Mouse (Mus musculus) neural tube, embryonic 11.5 days (tissue): ENCODE data around the gene Gas2l3. TPM values are rescaled to one million over a fixed set of nuclear protein-coding genes. Genes with fewer than 3 reads are reported as not detected.
A peak's percentile ranks its signal among the peaks of the same experiment; 100 is the strongest.

Experiments used
- ATAC-seq: fragments of 200-750 bp; cut with Nextera tagmentation; 2 replicates; pipeline ENCODE4 v1.8.0; 2017; ENCODE audit warnings: moderate number of reproducible peaks, mild to moderate bottlenecking, moderate TSS enrichment, moderate library complexity; ENCODE audit not compliant: insufficient read depth, low FRiP score, low TSS enrichment
- DNase-seq: peaks from one replicate; pipeline ENCODE4 v3.0.0-alpha.2; 2015; ENCODE audit warnings: low spot score
- H3K27ac ChIP-seq: fragments of 300-500 bp; sonication (generic); 2 replicates; pipeline ENCODE4 v1.5.1; 2014; ENCODE audit warnings: low read depth, mild to moderate bottlenecking, low read length
- H3K27me3 ChIP-seq: fragments of 300-500 bp; sonication (generic); 2 replicates; pipeline ENCODE4 v1.6.1; 2014; ENCODE audit warnings: mild to moderate bottlenecking, low read length, mixed read lengths; ENCODE audit not compliant: control insufficient read depth, insufficient read depth
- H3K36me3 ChIP-seq: fragments of 300-500 bp; sonication (generic); 2 replicates; pipeline ENCODE4 v1.6.1; 2014; ENCODE audit warnings: mild to moderate bottlenecking, low read length, moderate library complexity, mixed read lengths; ENCODE audit not compliant: control insufficient read depth, insufficient read depth
- H3K4me1 ChIP-seq: fragments of 300-500 bp; sonication (generic); 2 replicates; pipeline ENCODE4 v1.6.1; 2014; ENCODE audit warnings: low read length, mixed read lengths; ENCODE audit not compliant: control insufficient read depth, insufficient read depth
- H3K4me2 ChIP-seq: fragments of 300-500 bp; sonication (generic); 2 replicates; pipeline ENCODE4 v1.6.1; 2014; ENCODE audit warnings: low read depth, mild to moderate bottlenecking, moderate library complexity
- H3K4me3 ChIP-seq: fragments of 300-500 bp; sonication (generic); 2 replicates; pipeline ENCODE4 v1.5.1; 2014; ENCODE audit warnings: low read depth, low read length
- H3K9ac ChIP-seq: fragments of 300-500 bp; sonication (generic); 2 replicates; pipeline ENCODE4 v1.6.1; 2014; ENCODE audit warnings: mild to moderate bottlenecking, low read length
- H3K9me3 ChIP-seq: fragments of 300-500 bp; sonication (generic); 2 replicates; pipeline ENCODE4 v1.6.1; 2016; ENCODE audit warnings: low read length; ENCODE audit not compliant: control insufficient read depth
- WGBS: fragments of 180-500 bp; shearing (Covaris S2); extraction: QIAGEN DNeasy Blood & Tissue Kit; methylation state at CpG from one replicate; pipeline ENCODE4 v1.1.7; 2014; 5-methylcytosine and 5-hydroxymethylcytosine counted together
- polyA plus RNA-seq: library from polyadenylated mRNA; unstranded; fragments of >200 nt; fragmentation: Nextera tagmentation; extraction: Ambion mirVana; gene quantifications from 2 replicates; pipeline ENCODE4 v1.2.1, GENCODE M21; 2014

Gene Gas2l3
- polyA plus RNA-seq, 1 experiment from 2014 or later, result 8.0 TPM

DNA sequence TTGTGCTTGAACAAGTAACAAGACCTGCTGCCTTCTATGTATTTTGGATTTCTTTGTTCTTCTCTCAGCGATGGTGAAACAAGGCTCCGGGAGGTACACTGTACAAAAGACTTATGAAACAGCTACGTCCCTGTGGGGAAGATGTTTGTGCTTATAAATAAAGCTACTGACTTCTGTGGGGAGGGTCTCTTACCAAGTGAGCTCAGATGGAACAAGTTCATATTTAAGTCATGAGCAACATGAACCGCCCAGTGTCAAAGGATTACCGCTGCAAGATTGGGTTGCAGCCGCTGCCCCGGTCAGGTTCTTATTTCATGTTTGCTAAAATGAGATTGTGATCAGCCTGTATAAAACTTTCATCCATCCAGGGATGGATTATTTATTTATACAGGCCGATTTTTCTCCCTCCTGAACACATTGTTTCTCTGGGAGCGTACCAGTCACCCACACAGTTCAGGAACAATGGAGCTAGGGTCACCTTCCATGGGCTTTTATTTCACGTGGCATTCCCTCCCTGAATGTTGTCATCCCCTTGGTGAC is 38.4 kb upstream of the Gas2l3 start:
- no peak overlapping the region for H3K4me3 ChIP-seq
- ATAC-seq (0 out of 2 replicates have a peak, but pooled peaks have one; percentile 62), DNase-seq (peak; percentile 45)
- H3K4me1 ChIP-seq, result peaks cover 6% of the 10 kb centered on the region
- H3K4me2 ChIP-seq, result no peak overlapping the region
- no peak overlapping the region for H3K9ac ChIP-seq
- 0 out of 2 replicates have a peak, but pooled peaks cover 2% of the 10 kb centered on the region for H3K27me3 ChIP-seq
- no peak overlapping the region for H3K27ac ChIP-seq
- WGBS, result 41% methylated on average over 10 of the region's 10 CpGs
- H3K9me3 ChIP-seq, result no peaks in the 10 kb centered on the region
- H3K36me3 ChIP-seq, result no peaks in the 10 kb centered on the region

DNA sequence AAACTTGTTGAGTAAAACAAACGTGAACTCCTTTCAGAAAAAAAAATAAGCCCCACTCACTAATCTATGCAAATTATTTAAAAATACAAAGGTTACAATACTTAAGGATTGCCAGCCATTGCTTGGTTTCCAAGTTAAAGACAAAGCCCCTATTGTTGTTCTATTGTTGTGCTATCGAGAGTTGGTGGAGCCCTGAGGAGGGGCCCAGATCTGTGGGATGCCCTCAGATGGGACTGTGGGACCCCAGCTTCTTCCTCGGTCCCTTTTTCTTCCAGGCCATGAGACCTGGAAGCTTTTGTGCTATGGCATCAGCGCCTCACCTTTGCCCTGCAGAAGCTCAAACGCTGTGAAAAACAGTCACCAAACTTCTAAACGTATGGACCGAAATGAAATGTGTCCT is 37.9 kb upstream of the Gas2l3 start:
- peak; percentile 18 for DNase-seq

GRCm38 (mm10) chr10:89478766-89479165 is 35.0 kb upstream of the Gas2l3 start:
- Histone ChIP-seq H3K4me2 (no peak overlapping the region), H3K27ac (no peak overlapping the region), H3K9me3 (no peaks in the 10 kb centered on the region), H3K4me1 (peaks cover 6% of the 10 kb centered on the region; the same call in 1 of the 2 replicates), H3K36me3 (no peaks in the 10 kb centered on the region), H3K9ac (no peak overlapping the region), H3K27me3 (no peaks in the 10 kb centered on the region), H3K4me3 (no peak overlapping the region)
- DNase-seq (no peak), ATAC-seq (no peak)
- 88% methylated on average over 8 of the region's 8 CpGs for WGBS

More for the DNA sequence above, 37.9 kb upstream of the Gas2l3 start:
- H3K4me3 ChIP-seq, result no peak overlapping the region
- no peaks in the 10 kb centered on the region for H3K9me3 ChIP-seq
- H3K4me1 ChIP-seq, result peaks cover 6% of the 10 kb centered on the region; the same call in 1 of the 2 replicates
- 38% methylated on average over 7 of the region's 7 CpGs for WGBS
- H3K27me3 ChIP-seq, result 0 out of 2 replicates have a peak, but pooled peaks cover 2% of the 10 kb centered on the region
- no peak for ATAC-seq
- H3K4me2 ChIP-seq, result 0 out of 2 replicates have a peak overlapping the region, but pooled peaks have one; percentile 7
- no peak overlapping the region for H3K27ac ChIP-seq
- H3K9ac ChIP-seq, result no peak overlapping the region
- H3K36me3 ChIP-seq, result no peaks in the 10 kb centered on the region

- H3K27me3 ChIP-seq, result no peaks in the 10 kb centered on the region
- no peaks in the 10 kb centered on the region for H3K4me1 ChIP-seq
- ATAC-seq (no peak), DNase-seq (no peak)
- H3K27ac ChIP-seq, result no peak overlapping the region
- H3K4me3 ChIP-seq, result no peak overlapping the region
- H3K36me3 ChIP-seq, result no peaks in the 10 kb centered on the region
- H3K4me2 ChIP-seq, result no peak overlapping the region
- no peak overlapping the region for H3K9ac ChIP-seq
- no peaks in the 10 kb centered on the region for H3K9me3 ChIP-seq
- 61% methylated on average over 7 of the region's 7 CpGs for WGBS
These were observed 27.0 kb upstream of the Gas2l3 start for GRCm38 (mm10) chr10:89470596-89471353.

DNA sequence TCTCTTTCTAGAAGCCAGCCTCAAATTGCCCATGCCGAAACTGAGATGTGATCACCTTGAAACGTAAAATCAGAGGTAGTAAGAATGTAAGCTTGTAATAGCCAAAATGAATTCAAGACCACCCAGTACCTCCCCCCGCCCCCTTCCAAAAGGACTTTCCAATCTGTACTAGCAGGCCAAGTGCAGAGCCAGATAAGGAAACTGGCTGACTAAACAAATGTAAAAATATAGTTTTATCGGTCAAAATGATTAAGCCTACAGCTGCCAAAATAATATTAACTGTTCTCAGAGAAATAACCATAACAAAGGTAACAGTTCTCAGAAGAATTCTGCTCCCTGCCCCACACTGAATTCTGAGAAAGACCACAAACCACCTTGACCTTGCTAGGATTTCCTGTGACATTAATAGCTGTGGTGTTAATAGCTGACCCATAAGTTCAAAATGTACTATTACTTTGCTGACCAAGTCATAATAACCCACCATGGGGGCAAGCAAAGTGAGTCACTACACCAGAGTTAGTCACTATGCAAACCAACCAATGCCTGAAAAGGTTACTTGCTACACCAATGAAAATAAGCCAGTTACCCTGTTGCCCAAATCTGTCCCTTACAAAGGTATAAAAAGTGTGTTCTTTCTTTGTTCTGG is 21.1 kb upstream of the Gas2l3 start:
- no peak overlapping the region for H3K4me2 ChIP-seq
- no peak overlapping the region for H3K27ac ChIP-seq
- no peaks in the 10 kb centered on the region for H3K9me3 ChIP-seq
- H3K9ac ChIP-seq, result no peak overlapping the region
- no peak overlapping the region for H3K4me3 ChIP-seq
- no peaks in the 10 kb centered on the region for H3K36me3 ChIP-seq
- ATAC-seq, result no peak
- 89% methylated on average over 4 of the region's 4 CpGs for WGBS
- no peak for DNase-seq
- H3K4me1 ChIP-seq, result no peaks in the 10 kb centered on the region
- no peaks in the 10 kb centered on the region for H3K27me3 ChIP-seq

DNA sequence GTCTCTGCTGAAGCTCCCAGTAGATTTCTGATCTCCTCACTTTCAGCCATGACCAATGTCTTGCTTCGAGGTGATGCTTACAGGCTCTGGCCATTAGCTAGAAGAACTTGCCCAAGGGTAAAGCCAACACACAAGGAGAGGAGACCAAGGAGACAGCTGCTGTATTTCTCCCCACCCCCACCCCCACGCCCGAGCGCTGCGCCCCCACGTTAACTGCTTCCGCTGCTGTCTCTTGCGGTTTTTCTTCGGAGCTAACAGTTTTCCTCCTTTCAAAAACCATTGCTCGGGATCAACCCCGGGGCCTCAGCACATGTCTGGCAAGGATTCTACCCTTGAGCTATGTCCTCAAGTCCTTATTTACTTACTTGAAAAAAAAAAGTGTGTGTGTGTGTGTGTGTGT is 19.1 kb upstream of the Gas2l3 start:
- H3K27ac ChIP-seq, result no peak overlapping the region
- WGBS, result 83% methylated on average over 11 of the region's 11 CpGs
- H3K9me3 ChIP-seq, result no peaks in the 10 kb centered on the region
- no peak overlapping the region for H3K4me3 ChIP-seq
- no peak overlapping the region for H3K4me2 ChIP-seq
- H3K36me3 ChIP-seq, result no peaks in the 10 kb centered on the region
- H3K9ac ChIP-seq, result no peak overlapping the region
- no peaks in the 10 kb centered on the region for H3K4me1 ChIP-seq
- no peaks in the 10 kb centered on the region for H3K27me3 ChIP-seq
- ATAC-seq, result no peak
- DNase-seq, result no peak

DNA sequence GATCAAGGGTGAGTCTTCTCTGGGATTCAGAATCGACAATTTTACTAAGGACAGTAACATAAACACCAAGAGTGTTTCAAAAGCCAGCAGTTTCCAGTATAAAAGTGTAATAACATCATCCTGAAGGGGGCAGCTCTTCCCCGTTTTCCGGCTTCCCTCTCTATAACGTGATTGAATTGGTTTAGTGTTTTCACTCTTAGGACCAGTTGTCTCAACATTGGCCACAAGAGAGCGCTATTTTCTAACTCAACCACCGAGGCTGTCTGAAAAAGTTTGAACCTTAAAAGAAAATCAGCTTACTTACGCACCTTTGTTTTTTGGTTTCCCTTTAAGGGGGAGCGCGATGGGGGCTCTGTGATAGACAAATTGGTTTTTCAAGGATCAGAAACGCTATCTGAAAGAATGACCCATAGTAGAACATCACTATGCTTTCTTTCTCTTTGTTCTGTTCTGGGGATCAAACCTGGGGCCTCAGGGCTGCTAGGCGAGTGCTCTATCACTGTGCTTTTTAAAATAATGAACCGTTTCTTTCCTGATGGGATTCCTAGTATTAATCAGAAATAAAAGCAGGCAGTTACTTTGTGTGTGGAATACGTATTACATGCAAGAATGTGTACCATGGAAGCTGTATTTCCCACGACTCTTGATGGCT is 18.2 kb upstream of the Gas2l3 start:
- Histone ChIP-seq H3K4me2 (no peak overlapping the region), H3K27me3 (no peaks in the 10 kb centered on the region), H3K27ac (no peak overlapping the region), H3K4me1 (no peaks in the 10 kb centered on the region), H3K4me3 (no peak overlapping the region), H3K9me3 (no peaks in the 10 kb centered on the region), H3K9ac (no peak overlapping the region), H3K36me3 (no peaks in the 10 kb centered on the region)
- peak; percentile 80 for ATAC-seq
- peak; percentile 84 for DNase-seq
- WGBS, result 21% methylated on average over 14 of the region's 14 CpGs

GRCm38 (mm10) chr10:89460972-89461371 is 17.2 kb upstream of the Gas2l3 start:
- no peak overlapping the region for H3K4me2 ChIP-seq
- WGBS, result 79% methylated on average over 11 of the region's 11 CpGs
- DNase-seq (no peak), ATAC-seq (no peak)
- H3K4me1 ChIP-seq, result no peaks in the 10 kb centered on the region
- H3K27me3 ChIP-seq, result no peaks in the 10 kb centered on the region
- no peaks in the 10 kb centered on the region for H3K9me3 ChIP-seq
- no peaks in the 10 kb centered on the region for H3K36me3 ChIP-seq
- H3K27ac ChIP-seq, result no peak overlapping the region
- H3K4me3 ChIP-seq, result no peak overlapping the region
- H3K9ac ChIP-seq, result no peak overlapping the region
